In genomic region chr13:95324626-95325079, GRCm38 (mm10) we compare ENCODE assay signal across 9 mouse cellular contexts. TPM values are rescaled to one million over a fixed set of nuclear protein-coding genes. Genes with fewer than 3 reads are reported as not detected.
DNase-seq lines count a peak whose midpoint lies in the region; ATAC-seq and TF ChIP-seq lines count a peak whose summit lies in the region.
"Had no signal": no experiment of that assay in that cellular context is flagged by ENCODE, and none has a peak within 500 bp of the region (broad histone marks: within the 10 kb centered on the region; RNA-seq: fewer than 3 reads in every experiment).

No protein-coding gene starts in this region.

- peak in 1 of 2 experiments; percentile 1 for DNase-seq in spleen, adult 2 months (ENCODE audit: low read depth in 1 of 2, low spot score in 2 of 2)
- no peak for DNase-seq in spleen, postnatal 14 days (ENCODE audit: low spot score in 2 of 2)
- peak; percentile 41 for DNase-seq in right cerebral cortex, postnatal 4 days
- DNase-seq in embryo, embryonic 10 days (ENCODE audit: low spot score) = no peak

- H3K9ac ChIP-seq in limb, embryonic 15.5 days = peak overlapping the region; percentile 95

- H3K27me3 ChIP-seq in erythroblast, embryonic 14.5 days (ENCODE audit: control insufficient read depth) = peaks cover 31% of the 10 kb centered on the region
- 0 out of 2 replicates have a peak, but pooled peaks cover 1% of the 10 kb centered on the region for H3K27me3 ChIP-seq in spleen, adult 2 months (ENCODE audit: control insufficient read depth, insufficient read depth, low read length)
- H3K27me3 ChIP-seq in limb, embryonic 15.5 days = no peaks in the 10 kb centered on the region

- H3K36me3 ChIP-seq in erythroblast, embryonic 14.5 days (ENCODE audit: control insufficient read depth) = no peaks in the 10 kb centered on the region; the same call in 1 of the 2 replicates
- no peaks in the 10 kb centered on the region for H3K36me3 ChIP-seq in spleen, adult 2 months (ENCODE audit: control insufficient read depth, insufficient read depth, low read length)
- no peaks in the 10 kb centered on the region for H3K36me3 ChIP-seq in limb, embryonic 15.5 days

- H3K4me2 ChIP-seq in limb, embryonic 15.5 days = peak overlapping the region; percentile 87

- no peak for ATAC-seq in erythroblast, adult 5-6 weeks (replicated peaks; ENCODE audit: low FRiP score, poor library complexity, severe bottlenecking)
- peak; percentile 48 for ATAC-seq in frontal cortex, adult (ENCODE audit: low TSS enrichment)
- ATAC-seq in limb, embryonic 15.5 days (ENCODE audit: insufficient number of reproducible peaks, low FRiP score, low TSS enrichment, low read depth) = peak; percentile 27

- peak overlapping the region; percentile 63 for H3K4me3 ChIP-seq in erythroblast, embryonic 14.5 days (replicated peaks)
- H3K4me3 ChIP-seq in spleen, adult 2 months (ENCODE audit: extremely low read depth, insufficient read depth, insufficient read length) = peak overlapping the region; percentile 83
- H3K4me3 ChIP-seq in limb, embryonic 15.5 days = peak overlapping the region; percentile 81

- no peak for TF ChIP-seq CTCF in spleen, adult 2 months (IDR thresholded peaks at IDR 0.05; ENCODE audit: extremely low read depth, insufficient read depth, insufficient read length, insufficient replicate concordance)

- no peak for TF ChIP-seq POLR2A in spleen, adult 2 months (IDR thresholded peaks at IDR 0.05; ENCODE audit: low read depth, low read length)

- peaks cover 8% of the 10 kb centered on the region for H3K4me1 ChIP-seq in erythroblast, embryonic 14.5 days (ENCODE audit: control insufficient read depth)
- H3K4me1 ChIP-seq in spleen, adult 2 months (ENCODE audit: control insufficient read depth, insufficient read depth, insufficient read length) = no peaks in the 10 kb centered on the region
- peaks cover 28% of the 10 kb centered on the region for H3K4me1 ChIP-seq in limb, embryonic 15.5 days

- H3K9me3 ChIP-seq in erythroblast, embryonic 14.5 days (ENCODE audit: control insufficient read depth, low read length) = no peaks in the 10 kb centered on the region
- no peaks in the 10 kb centered on the region for H3K9me3 ChIP-seq in limb, embryonic 15.5 days

- H3K27ac ChIP-seq in spleen, adult 2 months (ENCODE audit: insufficient read depth, low read length) = no peak overlapping the region; the same call in 1 of the 2 replicates
- H3K27ac ChIP-seq in limb, embryonic 15.5 days = peak overlapping the region; percentile 99

- 1% methylated on average over 22 of the region's 22 CpGs for WGBS in spleen, adult 2 months
- under 1% methylated on average over 22 of the region's 22 CpGs for WGBS in limb, embryonic 15.5 days

RNA-seq across cellular contexts. Expression of gene Zbed3, which starts 1.2 kb away (rescaled TPM):
- polyA plus RNA-seq in erythroblast, embryonic 14.5 days (2012) = 0.09 and 0.19 TPM in 2 replicates
- total RNA-seq in erythroblast, adult 5-6 weeks (2015; ENCODE audit: low replicate concordance) = 5.9 and 7.7 TPM in 2 replicates
- total RNA-seq in erythroblast, adult 5-6 weeks (2017; ENCODE audit: low replicate concordance) = 1.1 TPM in 1 of 2 replicates, not detected in the other
- polyA plus RNA-seq in spleen, adult 2 months (2012; rRNA removed) = 9.4 and 12.4 TPM in 2 replicates
- 58.9 and 59.9 TPM in 2 replicates for polyA plus RNA-seq in limb, embryonic 15.5 days (2015; fragmentation: Nextera tagmentation; extraction: Ambion mirVana)
- total RNA-seq: MEL had no signal

RNA-seq across cellular contexts. Expression of gene Aggf1, which starts 50.5 kb away (rescaled TPM):
- 0.89 and 0.92 TPM in 2 replicates for polyA plus RNA-seq in erythroblast, embryonic 14.5 days (2012)
- total RNA-seq in erythroblast, adult 5-6 weeks (2015; ENCODE audit: low replicate concordance) = 18.2 and 19.8 TPM in 2 replicates
- 18.1 and 20.1 TPM in 2 replicates for total RNA-seq in erythroblast, adult 5-6 weeks (2017; ENCODE audit: low replicate concordance)
- 10.9 and 16.0 TPM in 2 replicates for polyA plus RNA-seq in spleen, adult 2 months (2012; rRNA removed)
- polyA plus RNA-seq in limb, embryonic 15.5 days (2015; fragmentation: Nextera tagmentation; extraction: Ambion mirVana) = 29.7 and 30.8 TPM in 2 replicates
